Mouse (Mus musculus) retina, postnatal 1 day (tissue): ENCODE measurements at regions not wholly inside any gene's neighbourhood (a gene's known extent, or its start where the extent isn't known, plus 50 kb on each side); places are given as distances from the start of the nearest gene placed in this dataset.
A peak's percentile ranks its signal among the peaks of the same experiment; 100 is the strongest.

Experiments used
- DNase-seq: peaks from one replicate; pipeline ENCODE4 v3.0.0-alpha.2; 2012

DNA sequence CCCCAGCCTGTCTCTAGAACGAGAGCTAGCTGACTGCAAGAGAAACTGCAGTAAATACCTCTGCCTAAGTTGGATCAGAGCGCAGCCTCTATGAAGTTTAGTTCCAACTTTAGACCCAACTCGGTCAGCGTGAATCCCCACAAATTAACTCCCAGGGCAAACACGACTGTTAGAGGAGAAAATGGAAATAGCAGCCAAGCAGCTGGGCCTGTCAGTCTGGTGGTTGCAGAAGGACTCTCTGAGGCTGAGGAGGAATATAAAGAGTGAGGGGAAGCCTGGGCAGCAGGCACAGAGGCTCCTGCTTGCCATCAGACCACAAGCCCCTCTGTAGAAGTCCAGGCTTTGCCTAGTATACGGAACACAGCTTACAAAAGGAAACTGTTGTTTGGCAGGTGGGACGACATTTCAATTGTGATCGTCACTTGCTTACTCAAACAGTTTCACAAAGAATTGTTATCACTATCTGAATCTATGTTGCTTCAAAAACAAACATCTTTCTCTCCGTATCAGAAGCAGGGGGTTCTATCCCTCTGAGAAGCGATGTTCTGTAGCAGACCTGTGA, 135.0 kb downstream of the Lmo4 start:
- DNase-seq, result no peak

DNA sequence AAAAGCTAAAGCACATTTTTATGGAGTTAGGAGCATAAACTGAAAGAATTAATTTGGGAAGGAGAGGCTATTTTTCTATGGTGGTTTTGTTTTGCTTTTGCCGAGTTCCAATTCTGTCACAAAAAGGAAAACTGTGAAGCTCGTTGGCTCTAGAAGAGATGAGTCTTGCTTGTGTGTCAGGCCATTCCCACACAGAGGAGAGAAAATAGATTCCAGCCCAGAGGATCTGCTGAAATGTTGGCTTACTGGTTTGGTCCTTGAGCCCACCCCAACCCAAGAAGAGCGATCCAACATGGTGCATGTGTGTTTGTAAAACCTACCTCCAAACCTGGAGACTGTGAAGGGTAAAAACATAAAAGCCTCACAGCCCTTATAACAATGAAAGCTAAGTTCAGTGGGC, 138.0 kb downstream of the Lmo4 start:
- no peak for DNase-seq

DNA sequence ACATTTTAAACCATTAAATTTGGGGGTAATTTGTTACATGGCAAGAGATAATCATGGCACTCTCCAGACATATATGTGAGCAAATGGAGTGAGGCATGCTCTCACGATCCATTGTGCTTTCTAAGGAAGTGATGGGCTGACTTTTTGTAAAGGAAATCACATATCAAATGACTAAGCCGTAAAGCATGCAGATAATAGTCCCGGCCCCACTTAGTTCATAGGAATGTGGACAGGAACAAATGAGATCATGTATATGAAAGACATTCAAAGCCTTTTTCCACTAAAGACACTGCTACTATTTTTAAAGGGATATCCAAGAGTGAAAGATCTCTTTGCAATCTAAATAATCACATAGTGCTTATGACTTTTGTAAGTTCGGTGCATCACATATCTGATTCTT, 146.9 kb downstream of the Lmo4 start:
- no peak for DNase-seq

DNA sequence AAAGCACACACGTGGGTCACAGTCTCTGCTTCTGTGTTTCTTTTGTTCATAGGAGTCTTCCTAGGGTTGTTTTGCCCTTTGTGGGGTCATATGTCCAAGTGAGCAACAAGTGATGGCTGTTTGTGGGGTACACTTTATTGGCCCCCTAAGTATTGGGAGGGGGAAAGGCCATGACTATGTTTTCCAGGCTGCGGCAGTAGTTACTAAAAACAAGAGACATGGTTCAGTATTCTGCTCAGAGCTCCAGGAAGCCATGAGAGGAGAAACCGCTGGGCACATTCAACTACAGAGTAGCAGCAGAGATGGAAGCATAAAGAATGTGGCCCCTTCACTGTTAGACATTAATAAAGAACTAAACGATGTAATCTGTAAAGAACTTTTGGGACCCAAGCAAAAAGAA, 154.7 kb downstream of the Lmo4 start:
- DNase-seq, result no peak

DNA sequence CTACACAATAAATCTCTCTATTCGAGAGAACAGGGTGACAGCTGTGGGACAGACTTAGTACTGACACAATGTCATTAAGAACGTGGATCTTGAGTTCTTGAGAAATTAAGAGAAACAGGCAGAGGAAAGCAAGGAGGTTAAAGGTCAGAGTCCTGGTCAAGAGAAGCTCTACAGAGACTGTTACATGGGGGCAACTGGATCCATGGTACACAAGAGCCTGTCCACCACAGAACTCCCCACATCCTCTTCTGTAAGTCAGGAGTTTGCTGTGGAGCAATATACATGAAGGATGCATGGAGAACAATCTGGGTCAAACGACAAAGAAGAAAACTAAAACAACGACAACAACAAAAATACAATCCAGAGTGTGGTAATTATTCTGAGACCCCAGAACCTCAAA, 155.8 kb downstream of the Lmo4 start:
- no peak for DNase-seq

DNA sequence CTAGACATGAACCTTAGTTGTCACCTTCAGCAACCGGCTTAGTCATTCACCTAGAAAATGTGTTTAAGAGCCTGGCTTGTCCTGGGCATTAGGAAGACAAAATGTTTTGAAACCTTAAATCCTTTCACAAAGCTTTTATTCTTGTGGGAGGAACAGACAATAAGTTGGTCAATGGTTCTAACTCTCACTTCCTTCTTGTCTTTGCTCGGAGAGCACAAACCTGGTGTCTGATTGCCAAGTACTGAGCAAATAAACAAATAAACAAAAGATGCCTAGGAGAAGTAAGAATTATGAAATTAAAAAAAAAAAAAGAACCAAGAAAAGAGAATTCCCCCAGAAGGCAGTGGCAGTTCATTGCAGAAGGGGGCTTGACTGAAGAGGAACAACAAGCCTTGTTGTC, 160.7 kb downstream of the Lmo4 start:
- DNase-seq, result no peak

DNA sequence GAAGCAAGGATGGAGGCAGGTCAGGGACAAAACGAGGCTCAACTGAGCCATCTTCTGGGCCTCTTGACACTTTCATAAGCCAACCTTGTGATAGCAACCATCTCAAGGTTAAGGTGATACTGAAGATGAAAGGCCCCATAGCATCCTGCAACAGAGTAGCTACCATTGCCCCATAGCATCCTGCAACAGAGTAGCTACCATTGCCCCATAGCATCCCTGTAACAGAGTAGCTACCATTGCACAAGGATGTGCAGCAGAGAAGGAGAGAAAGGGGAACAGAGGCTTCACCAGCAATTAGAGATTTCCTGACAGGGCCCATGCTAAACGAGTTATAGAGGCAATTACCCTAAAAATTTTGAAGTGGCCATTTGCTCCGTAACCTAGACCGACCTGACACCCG, 163.2 kb downstream of the Lmo4 start:
- no peak for DNase-seq

DNA sequence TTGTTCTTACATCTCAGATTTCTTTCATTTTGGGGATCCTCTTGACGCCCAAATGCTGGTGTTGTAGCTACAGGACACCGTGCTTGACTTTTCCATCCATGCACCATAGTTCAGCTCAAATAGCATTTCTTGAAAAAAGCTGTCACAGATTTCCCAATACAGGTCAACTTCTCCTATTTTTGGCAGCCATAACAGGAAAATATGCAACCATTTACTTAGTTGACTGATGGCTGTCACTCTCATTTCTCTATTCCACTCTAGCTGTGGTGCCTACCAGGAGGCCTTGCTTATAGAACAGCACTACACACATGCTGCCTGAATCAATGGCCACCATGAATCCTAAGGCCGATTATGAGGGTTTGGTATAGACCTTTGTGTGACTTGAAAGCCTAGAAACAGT, 165.5 kb downstream of the Lmo4 start:
- DNase-seq, result no peak

DNA sequence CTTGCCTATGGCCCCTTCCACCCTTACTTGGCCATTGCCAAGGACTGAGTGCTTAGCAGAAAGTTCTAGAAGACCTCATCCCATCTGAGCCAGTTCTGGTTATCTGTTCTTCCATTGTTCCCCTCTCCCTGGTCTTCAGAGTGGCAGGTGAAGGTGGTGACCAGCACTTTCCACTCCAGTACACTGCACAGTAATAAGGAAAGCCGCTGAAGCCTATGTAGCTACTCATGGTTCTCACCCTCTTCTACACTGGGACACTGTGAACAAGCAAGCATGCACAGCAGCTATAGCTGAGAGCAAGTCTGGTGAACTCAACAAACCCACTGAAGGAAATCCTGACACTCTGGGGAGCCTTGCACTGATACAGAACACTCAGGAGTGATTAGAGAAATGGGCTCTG, 175.4 kb downstream of the Lmo4 start:
- DNase-seq, result no peak

DNA sequence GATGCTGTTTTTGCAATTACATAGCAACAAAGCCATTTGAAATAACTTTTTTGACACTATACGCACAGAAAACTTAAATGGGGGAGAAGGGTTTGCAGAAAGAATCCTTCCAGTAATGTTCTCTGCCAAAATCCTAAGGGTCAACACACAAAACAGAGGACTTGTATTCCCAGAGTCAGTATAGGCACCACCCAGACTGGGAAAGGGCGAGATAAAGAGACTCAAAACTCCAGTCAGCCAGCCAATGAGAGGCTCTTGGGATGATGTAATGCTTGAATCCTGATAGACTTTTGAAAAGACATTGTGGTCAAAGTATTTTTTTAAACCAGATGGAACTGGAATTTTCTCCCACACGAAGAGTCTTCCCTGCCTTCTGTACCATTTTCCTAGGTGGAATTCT, 175.9 kb downstream of the Lmo4 start:
- no peak for DNase-seq

DNA sequence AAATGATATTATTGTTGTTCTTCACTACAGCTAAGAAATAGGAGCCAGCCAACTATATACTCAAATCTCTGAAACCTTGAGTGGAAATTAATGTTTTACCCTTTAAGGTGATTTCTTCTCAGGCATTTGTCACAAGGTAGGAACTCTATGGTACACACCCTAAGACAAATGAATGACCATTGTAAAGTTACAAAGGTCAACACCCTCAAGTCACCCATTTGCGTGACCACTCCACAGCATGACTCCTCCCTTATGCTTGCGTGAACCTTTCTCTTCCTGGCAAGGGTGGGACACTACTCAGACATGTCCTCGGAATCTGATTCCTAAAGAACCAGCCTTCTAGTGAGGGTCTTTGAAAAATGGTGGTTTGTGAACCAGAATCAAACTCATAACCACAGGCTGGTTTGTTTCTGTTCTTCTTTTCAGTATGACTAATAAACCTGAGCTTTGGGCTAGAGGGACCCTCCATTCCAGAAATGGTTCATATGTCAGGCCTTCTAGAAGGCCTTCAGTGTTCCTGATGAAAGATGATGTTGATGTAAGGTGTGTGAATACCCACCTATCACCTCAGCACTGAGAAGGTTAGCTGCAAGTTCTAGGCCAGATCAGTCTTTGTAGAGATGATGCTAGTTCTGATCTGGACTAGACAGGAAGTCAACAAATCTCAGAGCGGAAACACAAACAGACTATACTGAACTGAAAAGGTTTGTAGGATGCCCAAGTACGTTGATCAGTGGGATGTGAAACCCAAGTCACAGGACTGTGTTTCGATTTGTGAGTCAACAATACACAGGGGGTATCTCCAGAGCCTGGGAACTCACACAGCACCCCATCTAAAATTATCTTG, 177.7 kb downstream of the Lmo4 start:
- DNase-seq, result no peak

DNA sequence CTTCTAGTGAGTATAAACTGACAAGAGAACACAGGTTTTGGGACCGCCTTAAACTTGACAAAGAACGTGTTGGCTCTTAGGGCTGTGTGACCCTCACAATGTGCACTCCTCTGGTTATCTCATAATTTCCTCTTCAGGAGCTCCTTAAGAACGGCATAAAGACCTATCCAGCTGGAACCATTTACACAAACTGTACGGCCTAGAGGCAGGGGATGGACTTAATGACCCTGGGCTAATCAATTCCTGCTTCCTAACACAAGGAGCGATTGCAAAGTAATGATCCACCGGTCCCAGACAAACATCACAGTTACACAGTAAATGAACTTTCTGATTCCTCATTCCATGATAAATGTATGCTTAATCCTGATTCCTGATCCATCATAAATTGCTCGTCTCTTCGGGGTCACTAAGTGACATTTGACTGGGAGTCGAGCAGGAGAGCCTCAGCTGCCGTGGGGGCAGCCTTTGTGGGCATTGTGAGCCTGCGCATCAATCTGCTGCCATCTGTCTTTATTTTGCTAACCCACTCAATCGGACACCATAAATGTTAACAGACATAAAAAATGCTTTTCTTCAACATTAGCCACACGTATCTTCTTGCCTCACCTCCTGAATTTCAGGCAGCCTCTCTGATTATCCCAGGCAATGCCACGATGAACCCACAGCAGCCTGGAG, 179.4 kb downstream of the Lmo4 start:
- DNase-seq, result no peak

DNA sequence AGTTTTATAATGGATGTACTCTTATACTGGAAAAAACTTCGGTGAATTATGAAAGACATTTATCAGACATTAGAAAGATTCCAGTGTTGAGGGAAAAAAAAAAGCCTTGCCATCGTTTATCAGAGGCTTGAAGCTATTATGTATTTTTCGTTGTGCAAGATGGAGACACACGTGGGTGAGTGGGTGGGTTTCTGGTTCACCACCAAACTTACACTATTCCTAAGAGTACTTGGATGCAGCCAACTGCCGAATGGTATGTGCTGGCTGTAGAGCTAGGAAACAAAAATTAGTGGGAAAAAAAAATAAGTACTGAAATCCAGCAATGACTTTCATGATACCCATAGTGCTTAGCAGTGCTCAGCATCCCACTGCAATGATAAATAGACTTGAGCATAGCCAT, 180.8 kb downstream of the Lmo4 start:
- no peak for DNase-seq

DNA sequence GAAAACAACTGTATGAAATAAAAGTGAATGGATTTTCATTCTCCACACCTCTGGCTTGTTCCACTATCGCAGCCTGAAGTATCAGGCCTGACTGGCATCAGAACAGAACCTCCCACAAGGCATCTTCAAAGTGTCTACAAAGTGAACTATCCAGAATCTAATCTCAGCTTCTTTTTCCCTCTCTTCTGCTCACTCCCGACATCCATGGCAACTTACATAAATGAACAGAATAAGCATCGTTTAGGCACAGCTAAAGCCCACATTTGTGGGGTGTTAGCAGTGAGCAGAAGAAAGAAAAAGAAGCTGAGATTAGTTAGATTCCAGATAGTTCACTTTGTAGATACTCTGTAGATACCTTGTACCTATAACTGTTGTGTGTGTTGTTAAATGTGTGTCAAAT, 182.0 kb downstream of the Lmo4 start:
- DNase-seq, result no peak

DNA sequence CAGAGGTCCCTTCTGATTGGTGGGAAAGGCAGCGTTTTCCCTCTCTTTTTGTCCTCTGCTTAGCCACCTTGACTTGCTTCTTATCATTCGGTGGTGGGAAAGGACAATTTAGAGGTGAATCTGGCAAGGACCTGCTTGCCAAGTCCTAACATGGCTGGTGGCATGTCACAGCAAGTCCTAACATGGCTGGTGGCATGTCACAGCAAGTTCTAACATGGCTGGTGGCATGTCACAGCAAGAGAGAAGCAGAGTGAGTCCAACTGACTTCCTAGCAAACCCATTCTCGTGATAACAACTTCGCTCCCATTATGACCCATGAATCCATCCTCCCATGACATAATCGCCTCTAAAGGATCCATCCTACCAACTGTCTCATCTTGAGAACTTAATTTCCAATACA, 183.1 kb downstream of the Lmo4 start:
- no peak for DNase-seq

DNA sequence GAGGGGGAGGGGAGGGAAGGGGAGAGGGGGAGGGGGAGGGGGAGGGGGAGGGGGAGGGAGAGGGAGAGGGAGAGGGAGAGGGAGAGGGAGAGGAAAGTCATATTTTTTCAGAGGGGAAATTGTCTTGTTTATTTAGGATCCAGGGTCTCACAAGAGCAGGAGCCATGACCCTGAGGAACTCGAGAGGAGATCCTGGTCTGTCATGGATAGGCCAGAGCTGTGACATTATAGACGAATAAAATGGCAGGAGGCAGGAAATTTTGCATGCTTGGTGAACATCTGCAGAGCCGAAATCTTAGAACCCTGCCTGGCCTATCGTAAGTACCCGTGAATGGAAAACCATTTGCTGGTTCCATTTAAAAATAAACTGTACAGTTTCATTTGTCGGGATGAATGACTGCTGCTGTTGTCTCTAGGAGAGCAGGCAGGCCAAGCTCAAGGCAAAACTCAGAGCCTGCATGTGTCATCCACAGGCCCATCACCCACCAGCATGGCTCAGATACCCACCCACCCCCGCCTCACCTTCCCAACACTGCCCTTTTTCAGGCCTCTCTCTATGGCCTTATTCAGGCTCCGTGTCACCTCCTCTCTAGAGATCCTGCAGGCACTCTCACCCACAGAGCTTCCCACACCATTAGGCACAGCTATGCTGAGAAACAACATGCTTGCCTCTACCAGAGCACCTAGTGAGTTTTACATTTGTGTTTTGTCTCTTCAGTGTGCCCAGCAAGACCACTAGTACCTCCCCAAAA, 184.7 kb downstream of the Lmo4 start:
- peak; percentile 42 for DNase-seq

DNA sequence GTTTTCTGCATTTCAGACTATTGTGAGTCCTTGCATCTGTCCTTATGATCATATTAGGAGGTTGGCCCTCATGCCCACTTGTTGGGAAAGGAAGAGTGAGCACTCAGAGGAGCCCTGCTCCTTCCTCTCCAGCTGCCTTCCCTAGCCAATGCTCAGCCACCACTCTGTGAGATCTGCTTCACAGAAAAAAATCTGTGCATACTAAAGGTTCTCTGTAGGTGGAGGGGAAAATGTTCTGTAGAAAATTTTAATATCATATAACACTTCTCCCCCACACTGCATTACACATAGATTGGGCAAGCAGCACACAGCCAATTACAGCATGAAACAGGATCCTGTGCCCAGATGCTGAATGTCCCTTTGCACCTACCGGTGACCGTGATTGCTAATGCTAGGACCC, 185.7 kb downstream of the Lmo4 start:
- no peak for DNase-seq

DNA sequence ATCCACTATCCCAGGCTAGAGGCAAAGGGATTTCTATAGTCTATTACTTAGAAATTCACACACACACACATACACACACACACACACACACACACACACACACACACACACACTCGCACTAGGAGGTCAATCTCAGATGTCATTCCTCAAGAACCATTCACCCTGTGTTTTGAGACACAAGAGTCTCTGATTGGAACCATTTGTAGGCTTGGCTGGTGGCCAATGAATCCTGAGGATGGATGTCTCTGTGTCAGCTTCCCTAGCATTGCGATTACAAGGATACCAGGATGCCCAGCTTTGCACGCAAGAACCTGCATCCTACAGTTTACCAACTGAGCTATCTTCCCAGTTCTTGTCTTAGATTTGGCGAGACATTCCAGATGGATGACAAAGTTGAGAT, 186.5 kb downstream of the Lmo4 start:
- peak; percentile 16 for DNase-seq

DNA sequence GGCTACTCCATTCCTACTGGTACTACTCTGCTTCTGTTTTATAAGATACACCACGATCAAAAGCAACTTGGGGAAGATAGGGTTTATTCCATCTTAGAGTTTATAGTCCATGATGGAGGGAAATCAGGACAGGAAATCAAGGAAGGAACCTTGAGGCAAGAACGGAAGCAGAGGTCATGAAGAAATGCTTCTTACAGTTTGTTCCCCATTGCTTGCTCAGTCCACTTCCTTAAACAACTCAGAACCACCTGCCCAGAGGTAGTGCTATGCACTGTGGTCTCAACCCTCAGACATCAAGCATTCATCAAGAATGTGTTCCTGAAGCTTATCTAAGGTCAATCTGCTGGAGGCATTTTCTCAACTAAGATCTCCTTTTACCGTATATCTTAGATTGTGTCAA, 189.8 kb downstream of the Lmo4 start:
- no peak for DNase-seq

DNA sequence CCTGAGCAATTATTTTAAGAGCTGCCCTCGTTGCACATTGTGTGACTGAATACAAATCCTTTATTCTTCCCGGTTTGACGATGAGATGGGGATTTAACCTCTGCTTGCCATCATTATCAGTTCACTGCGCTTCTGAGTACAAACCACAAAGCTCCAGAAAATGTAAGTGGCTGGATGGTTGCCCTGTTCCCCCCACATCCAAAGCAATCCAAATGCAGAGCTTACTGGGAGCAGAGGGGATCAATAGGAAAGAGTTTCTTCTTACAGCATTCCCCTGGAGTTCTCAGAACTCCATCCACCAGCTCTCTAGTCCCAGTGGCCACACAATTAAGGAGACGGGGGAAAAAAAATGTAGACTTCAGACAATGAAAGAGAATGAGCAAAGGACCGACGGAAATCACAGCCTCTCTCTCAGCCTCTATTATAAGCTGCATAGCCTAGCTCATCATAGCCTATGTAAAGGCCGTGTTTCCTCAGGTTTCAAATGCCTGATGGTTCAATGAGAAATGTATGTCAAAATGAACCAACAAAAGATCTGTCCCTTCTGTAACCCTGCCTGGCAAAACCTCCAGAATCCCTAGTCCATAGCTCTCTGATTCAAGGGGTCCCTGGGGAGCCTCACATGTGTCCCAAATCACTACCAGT, 191.4 kb downstream of the Lmo4 start:
- DNase-seq, result no peak

DNA sequence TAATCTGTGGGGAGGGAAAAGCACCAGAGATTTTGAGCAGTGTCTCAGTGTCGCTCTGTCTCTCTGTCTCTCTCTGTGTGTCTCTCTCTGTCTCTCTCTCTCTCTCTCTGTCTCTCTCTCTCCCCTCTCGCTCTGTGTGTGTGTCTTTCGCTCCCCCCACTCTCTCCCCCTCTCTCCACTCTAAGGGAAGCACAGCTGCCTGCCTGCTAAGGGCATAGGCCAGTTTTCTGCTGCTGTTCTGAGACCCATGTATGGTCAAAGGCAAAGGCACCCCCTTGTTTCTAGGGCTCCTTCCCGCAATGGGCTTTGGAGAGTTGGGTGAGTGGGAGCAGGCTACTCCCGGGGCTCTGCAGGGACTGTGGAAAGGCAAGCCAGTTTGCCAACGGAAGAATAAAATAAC, 192.2 kb downstream of the Lmo4 start:
- DNase-seq, result peak; percentile 16

DNA sequence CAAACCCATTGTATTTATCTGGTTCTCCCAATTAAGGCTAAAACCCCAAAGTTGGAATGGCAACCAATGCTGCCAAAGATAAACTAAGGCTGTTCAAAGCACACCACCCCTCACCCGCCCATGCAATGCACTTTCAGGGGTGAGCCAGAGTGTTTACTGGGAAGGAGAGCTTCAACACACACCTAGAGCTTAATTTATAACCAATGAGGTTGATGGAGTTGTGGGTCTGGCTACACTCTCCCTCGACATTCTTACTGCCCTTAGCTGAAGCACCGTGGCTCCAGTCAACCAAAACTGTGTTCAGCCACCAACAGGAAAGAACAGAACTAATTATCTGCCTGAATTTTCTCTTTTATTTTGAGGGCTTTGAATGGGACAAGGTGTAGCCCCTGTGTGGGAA, 192.8 kb downstream of the Lmo4 start:
- no peak for DNase-seq

DNA sequence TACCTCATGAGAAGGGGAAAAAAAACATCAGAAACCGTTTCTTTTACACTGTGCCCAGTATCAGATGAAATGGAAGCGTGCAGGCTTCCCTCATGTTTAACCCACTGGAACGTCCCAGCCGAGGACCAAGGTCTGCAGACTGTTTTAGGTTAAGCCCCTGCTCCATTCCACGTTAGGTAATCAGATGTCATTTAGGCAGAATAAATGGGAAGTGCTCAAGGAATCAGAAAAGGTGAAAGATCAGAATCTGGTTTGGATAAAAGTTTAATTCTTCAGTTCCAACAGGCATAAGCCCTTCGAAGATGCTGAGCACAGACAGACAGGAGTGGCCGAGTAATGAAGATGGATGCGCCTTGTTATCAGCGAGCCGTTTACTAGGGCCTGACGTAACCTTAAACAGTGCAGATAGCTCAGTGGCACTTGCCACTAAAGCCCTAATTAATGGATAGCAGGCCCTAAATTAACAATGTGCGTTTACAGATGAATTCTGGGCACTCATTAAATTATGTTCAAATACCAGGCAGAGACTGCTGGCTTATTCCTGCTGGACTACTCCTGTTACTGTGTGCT, 193.5 kb downstream of the Lmo4 start:
- peak; percentile 59 for DNase-seq
